Mouse (Mus musculus): ENCODE results near the gene Mpped1. TPM values are rescaled to one million over a fixed set of nuclear protein-coding genes. Genes with fewer than 3 reads are reported as not detected.

Mpped1 gene
- polyA plus RNA-seq (2015; fragmentation: Nextera tagmentation; extraction: Ambion mirVana): 8.0 and 9.2 TPM in 2 replicates

GRCm38 (mm10) chr15:83779387-83779786 lies at the start of gene Mpped1:
Gene Mpped1, plus strand, starts transcription at chr15:83779467.
- no peak for ATAC-seq (ENCODE audit: insufficient number of reproducible peaks, low FRiP score, low TSS enrichment, low read depth)
- Histone ChIP-seq H3K4me1 (peaks cover 19% of the 10 kb centered on the region), H3K27me3 (peaks cover 60% of the 10 kb centered on the region), H3K36me3 (no peaks in the 10 kb centered on the region), H3K4me3 (peak within 1 kb of the TSS; percentile 57), H3K9me3 (no peaks in the 10 kb centered on the region), H3K9ac (peak within 1 kb of the TSS; percentile 45; the same call in 1 of the 2 replicates), H3K4me2 (peak within 1 kb of the TSS; percentile 95), H3K27ac (no peak within 1 kb of the TSS)
- 3% methylated on average over 37 of the region's 37 CpGs for WGBS

GRCm38 (mm10) chr15:83740676-83741422 lies 38.4 kb upstream of the Mpped1 start:
- no peak overlapping the region for H3K9ac ChIP-seq

DNA sequence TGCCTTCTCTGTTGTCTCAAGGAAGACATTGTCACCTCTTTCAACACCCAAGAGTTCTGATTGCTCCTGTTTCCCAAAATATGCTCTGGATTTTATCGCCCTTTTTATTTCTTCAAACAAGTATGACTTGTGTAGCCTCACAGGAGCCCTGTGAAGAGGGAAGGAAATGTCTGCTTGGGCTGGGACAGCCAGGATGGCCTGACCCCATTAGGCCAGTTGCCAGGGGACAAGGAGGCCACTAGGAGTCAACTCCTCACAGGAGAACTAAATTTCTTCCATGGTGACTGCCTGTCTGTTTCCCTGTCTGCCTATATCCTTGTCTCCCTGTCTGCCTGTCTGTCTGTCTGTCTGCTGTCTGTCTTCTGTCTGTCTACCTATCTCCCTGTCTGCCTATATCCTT lies 37.2 kb upstream of the Mpped1 start:
- no peaks in the 10 kb centered on the region for H3K9me3 ChIP-seq
- WGBS: 83% methylated on average over 1 of the region's 1 CpGs
- no peaks in the 10 kb centered on the region for H3K36me3 ChIP-seq
- H3K27ac ChIP-seq: no peak overlapping the region
- H3K9ac ChIP-seq: no peak overlapping the region
- H3K4me1 ChIP-seq: peaks cover 26% of the 10 kb centered on the region
- H3K4me3 ChIP-seq: no peak overlapping the region
- H3K27me3 ChIP-seq: no peaks in the 10 kb centered on the region
- H3K4me2 ChIP-seq: no peak overlapping the region
- no peak for ATAC-seq (ENCODE audit: insufficient number of reproducible peaks, low FRiP score, low TSS enrichment, low read depth)

More at GRCm38 (mm10) chr15:83740676-83741422, 38.4 kb upstream of the Mpped1 start:
- H3K27ac ChIP-seq: peak overlapping the region; percentile 44
- no peak overlapping the region for H3K4me3 ChIP-seq
- H3K36me3 ChIP-seq: no peaks in the 10 kb centered on the region
- peaks cover 24% of the 10 kb centered on the region for H3K4me1 ChIP-seq
- no peaks in the 10 kb centered on the region for H3K9me3 ChIP-seq
- no peak overlapping the region for H3K4me2 ChIP-seq
- 0 out of 2 replicates have a peak, but pooled peaks cover 4% of the 10 kb centered on the region for H3K27me3 ChIP-seq
- ATAC-seq (ENCODE audit: insufficient number of reproducible peaks, low FRiP score, low TSS enrichment, low read depth): no peak
- 17% methylated on average over 21 of the region's 21 CpGs for WGBS

DNA sequence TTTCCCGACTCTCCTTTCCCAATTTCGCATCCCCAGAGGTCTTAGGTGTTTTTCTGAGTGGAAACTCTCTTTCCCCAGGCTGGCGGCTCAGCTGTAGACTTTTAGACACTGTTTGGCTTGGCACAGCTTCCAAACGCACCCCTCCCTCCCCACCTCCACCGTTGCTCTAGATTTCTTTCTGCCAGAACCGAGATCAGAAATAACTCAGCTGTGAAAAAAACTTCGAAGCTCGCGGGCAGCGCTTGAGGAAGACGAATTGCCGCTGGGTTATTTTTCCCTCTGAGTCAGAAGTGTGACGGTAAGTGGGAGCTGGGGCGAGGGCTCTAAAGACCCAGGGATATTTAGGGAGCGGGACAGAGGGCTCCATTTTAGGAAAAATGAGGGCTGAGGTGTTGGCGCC lies 33.0 kb upstream of the Mpped1 start:
- no peak for ATAC-seq (ENCODE audit: insufficient number of reproducible peaks, low FRiP score, low TSS enrichment, low read depth)
- Histone ChIP-seq H3K9ac (no peak overlapping the region), H3K4me2 (peak overlapping the region; percentile 1; the same call in 1 of the 2 replicates), H3K4me3 (no peak overlapping the region), H3K4me1 (peaks cover 16% of the 10 kb centered on the region), H3K36me3 (no peaks in the 10 kb centered on the region), H3K9me3 (no peaks in the 10 kb centered on the region), H3K27me3 (no peaks in the 10 kb centered on the region), H3K27ac (peak overlapping the region; percentile 67)
- 43% methylated on average over 16 of the region's 16 CpGs for WGBS

DNA sequence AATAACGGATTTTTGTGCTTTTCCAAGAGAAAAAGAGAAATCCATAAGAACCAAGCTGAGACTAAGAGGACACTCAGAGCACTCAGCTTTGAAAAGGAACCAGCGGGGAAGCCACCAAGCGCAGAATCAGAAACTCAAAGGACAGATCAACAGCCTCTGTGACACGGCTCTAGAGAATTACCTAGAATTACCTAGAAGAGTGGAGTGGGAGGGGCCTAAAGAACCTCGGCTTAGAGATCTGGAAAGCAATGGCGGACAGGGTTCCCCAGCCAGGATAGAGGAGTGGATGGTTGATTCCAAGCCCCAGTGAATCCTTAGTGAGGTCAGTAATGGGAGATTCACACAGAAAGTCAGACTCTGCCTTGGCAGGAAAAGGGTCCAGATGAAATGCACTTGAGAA lies 30.3 kb upstream of the Mpped1 start:
- no peaks in the 10 kb centered on the region for H3K9me3 ChIP-seq
- H3K4me3 ChIP-seq: no peak overlapping the region
- no peaks in the 10 kb centered on the region for H3K27me3 ChIP-seq
- H3K4me2 ChIP-seq: no peak overlapping the region
- H3K9ac ChIP-seq: no peak overlapping the region
- H3K4me1 ChIP-seq: peaks cover 9% of the 10 kb centered on the region
- no peak overlapping the region for H3K27ac ChIP-seq
- no peak for ATAC-seq (ENCODE audit: insufficient number of reproducible peaks, low FRiP score, low TSS enrichment, low read depth)
- 77% methylated on average over 6 of the region's 6 CpGs for whole genome bisulfite sequencing
- no peaks in the 10 kb centered on the region for H3K36me3 ChIP-seq

DNA sequence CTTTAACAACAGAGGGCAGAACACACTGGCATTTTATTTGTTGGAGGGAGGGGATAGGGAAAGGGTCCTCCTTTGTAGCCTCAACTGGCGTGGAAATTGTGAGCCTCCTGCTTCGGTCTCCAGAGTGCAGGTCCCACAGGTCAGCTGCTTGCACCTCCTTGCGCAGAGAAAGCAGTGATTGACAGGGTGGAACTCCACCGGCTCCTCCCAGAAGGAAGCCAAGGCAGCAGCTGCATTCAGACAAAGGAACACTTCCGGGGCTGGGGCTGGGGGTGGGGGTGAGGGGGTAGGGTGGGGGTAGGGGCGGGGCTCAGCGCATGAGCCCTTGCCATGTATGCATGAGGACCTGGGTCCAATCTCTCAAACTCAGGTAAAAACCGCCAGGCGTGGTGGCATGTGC lies 29.8 kb upstream of the Mpped1 start:
- Histone ChIP-seq H3K9me3 (no peaks in the 10 kb centered on the region), H3K4me2 (no peak overlapping the region), H3K4me1 (peaks cover 9% of the 10 kb centered on the region), H3K27me3 (no peaks in the 10 kb centered on the region), H3K27ac (no peak overlapping the region), H3K36me3 (no peaks in the 10 kb centered on the region), H3K9ac (no peak overlapping the region), H3K4me3 (no peak overlapping the region)
- ATAC-seq (ENCODE audit: insufficient number of reproducible peaks, low FRiP score, low TSS enrichment, low read depth): no peak
- WGBS: 70% methylated on average over 9 of the region's 9 CpGs

GRCm38 (mm10) chr15:83756742-83757141 lies 22.5 kb upstream of the Mpped1 start:
- no peak overlapping the region for H3K4me2 ChIP-seq
- 0 out of 2 replicates have a peak, but pooled peaks cover 4% of the 10 kb centered on the region for H3K4me1 ChIP-seq
- 23% methylated on average over 9 of the region's 9 CpGs for WGBS
- H3K9me3 ChIP-seq: no peaks in the 10 kb centered on the region
- no peak overlapping the region for H3K9ac ChIP-seq
- H3K4me3 ChIP-seq: no peak overlapping the region
- ATAC-seq (ENCODE audit: insufficient number of reproducible peaks, low FRiP score, low TSS enrichment, low read depth): 0 out of 2 replicates have a peak, but pooled peaks have one; percentile 16
- H3K36me3 ChIP-seq: no peaks in the 10 kb centered on the region
- H3K27ac ChIP-seq: no peak overlapping the region
- H3K27me3 ChIP-seq: peaks cover 7% of the 10 kb centered on the region; the same call in 1 of the 2 replicates

GRCm38 (mm10) chr15:83758958-83759357 lies 20.3 kb upstream of the Mpped1 start:
- no peak overlapping the region for H3K4me2 ChIP-seq
- peaks cover 7% of the 10 kb centered on the region; the same call in 1 of the 2 replicates for H3K27me3 ChIP-seq
- H3K36me3 ChIP-seq: no peaks in the 10 kb centered on the region
- H3K9ac ChIP-seq: no peak overlapping the region
- no peaks in the 10 kb centered on the region for H3K9me3 ChIP-seq
- ATAC-seq (ENCODE audit: insufficient number of reproducible peaks, low FRiP score, low TSS enrichment, low read depth): no peak
- H3K4me3 ChIP-seq: no peak overlapping the region
- H3K27ac ChIP-seq: no peak overlapping the region
- H3K4me1 ChIP-seq: 0 out of 2 replicates have a peak, but pooled peaks cover 4% of the 10 kb centered on the region
- WGBS: 18% methylated on average over 4 of the region's 4 CpGs

GRCm38 (mm10) chr15:83760683-83761082 lies 18.6 kb upstream of the Mpped1 start:
- no peak overlapping the region for H3K9ac ChIP-seq
- H3K4me3 ChIP-seq: no peak overlapping the region
- H3K4me1 ChIP-seq: 0 out of 2 replicates have a peak, but pooled peaks cover 4% of the 10 kb centered on the region
- WGBS: 6% methylated on average over 10 of the region's 10 CpGs
- peaks cover 7% of the 10 kb centered on the region; the same call in 1 of the 2 replicates for H3K27me3 ChIP-seq
- H3K9me3 ChIP-seq: no peaks in the 10 kb centered on the region
- no peak overlapping the region for H3K4me2 ChIP-seq
- H3K27ac ChIP-seq: no peak overlapping the region
- ATAC-seq (ENCODE audit: insufficient number of reproducible peaks, low FRiP score, low TSS enrichment, low read depth): no peak
- no peaks in the 10 kb centered on the region for H3K36me3 ChIP-seq

DNA sequence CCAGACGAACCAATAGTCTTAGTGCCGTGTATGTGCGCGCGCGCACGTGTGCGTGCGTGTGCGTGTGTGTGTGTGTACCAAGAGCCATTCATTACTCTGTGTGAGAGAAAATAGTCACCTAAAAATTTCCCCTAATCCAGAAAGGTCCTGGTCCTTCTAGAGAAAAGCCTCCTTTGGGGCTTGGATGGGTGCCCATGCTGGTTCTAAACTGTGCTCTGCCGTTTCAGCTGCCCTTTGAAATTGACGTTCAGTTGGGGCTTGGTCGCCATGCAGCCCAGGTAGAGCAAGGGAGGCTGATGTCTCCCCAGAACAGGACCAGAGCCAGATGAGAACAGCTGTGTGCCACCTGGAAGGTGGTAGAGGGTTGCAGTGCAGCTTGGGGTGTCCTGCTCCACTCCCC lies 17.8 kb upstream of the Mpped1 start:
- Histone ChIP-seq H3K4me1 (0 out of 2 replicates have a peak, but pooled peaks cover 4% of the 10 kb centered on the region), H3K4me3 (no peak overlapping the region), H3K4me2 (no peak overlapping the region), H3K27me3 (peaks cover 7% of the 10 kb centered on the region; the same call in 1 of the 2 replicates), H3K36me3 (no peaks in the 10 kb centered on the region), H3K27ac (no peak overlapping the region), H3K9ac (no peak overlapping the region), H3K9me3 (no peaks in the 10 kb centered on the region)
- no peak for ATAC-seq (ENCODE audit: insufficient number of reproducible peaks, low FRiP score, low TSS enrichment, low read depth)
- WGBS: 83% methylated on average over 13 of the region's 13 CpGs

DNA sequence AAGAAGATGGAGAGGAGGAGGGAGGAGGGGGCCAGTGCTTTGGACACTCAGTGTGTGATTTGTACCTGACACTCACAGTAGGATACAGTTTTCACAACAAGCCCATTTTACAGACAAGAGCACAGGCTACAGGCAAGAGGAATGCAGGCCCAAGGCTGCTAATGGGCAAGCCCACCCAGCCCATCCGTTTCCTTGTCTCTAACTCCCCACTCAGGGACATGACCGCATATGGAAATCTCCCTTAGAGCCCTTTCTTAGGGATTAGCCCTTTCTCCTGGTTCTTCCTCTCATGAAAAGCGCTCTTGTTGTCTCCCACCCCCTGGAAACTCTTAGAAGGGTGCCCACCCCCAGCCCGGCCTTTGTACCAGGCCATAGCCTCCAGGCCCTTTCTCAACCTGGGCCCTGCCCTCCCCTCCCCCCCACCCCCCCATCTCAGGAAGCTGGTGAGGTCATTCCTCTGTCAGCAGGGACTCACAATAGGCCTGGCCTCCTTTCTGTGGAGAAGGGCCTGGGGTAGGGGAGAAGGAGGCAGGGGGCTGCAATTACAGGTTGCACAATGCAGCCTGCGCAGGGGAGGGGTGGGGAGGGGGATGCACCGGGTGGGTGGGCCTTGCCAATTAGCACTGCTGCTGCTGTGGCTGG lies 13.8 kb upstream of the Mpped1 start:
- Histone ChIP-seq H3K9ac (no peak overlapping the region), H3K27ac (no peak overlapping the region), H3K4me3 (no peak overlapping the region), H3K4me1 (0 out of 2 replicates have a peak, but pooled peaks cover 3% of the 10 kb centered on the region), H3K9me3 (no peaks in the 10 kb centered on the region), H3K27me3 (no peaks in the 10 kb centered on the region; the same call in 1 of the 2 replicates), H3K36me3 (no peaks in the 10 kb centered on the region), H3K4me2 (no peak overlapping the region)
- WGBS: 28% methylated on average over 6 of the region's 6 CpGs
- ATAC-seq (ENCODE audit: insufficient number of reproducible peaks, low FRiP score, low TSS enrichment, low read depth): 0 out of 2 replicates have a peak, but pooled peaks have one; percentile 49
